12 mouse cellular contexts compared by ENCODE assay signal in the genomic region with DNA sequence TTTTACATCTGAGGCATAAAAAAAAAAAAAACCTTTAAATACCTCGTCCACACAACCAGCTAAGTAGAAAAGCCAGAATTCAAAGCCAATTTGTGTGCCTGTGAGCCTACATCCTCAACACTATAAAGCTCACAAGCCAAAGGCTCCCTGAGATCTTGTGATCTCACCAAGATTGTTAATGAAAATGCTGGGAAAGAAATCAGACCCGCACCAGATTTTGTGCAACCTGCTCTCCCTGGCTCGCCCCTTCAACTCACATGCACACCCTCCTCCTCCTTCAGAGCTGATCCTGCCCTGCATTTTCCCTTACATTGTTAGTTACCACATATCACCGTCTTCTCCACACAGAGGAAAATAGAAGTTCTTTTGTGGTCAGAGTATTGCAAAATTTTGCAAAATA.
"Had no signal": no experiment of that assay in that cellular context is flagged by ENCODE, and none has a peak within 500 bp of the region (broad histone marks: within the 10 kb centered on the region; RNA-seq: fewer than 3 reads in every experiment).

No protein-coding gene starts in this region.

- DNase-seq: kidney, adult 18-20 months; kidney, adult 9 months; kidney, postnatal 14 days; kidney, postnatal 4 days; layer of hippocampus, postnatal 36 days; liver, embryonic 13.5 days; lung, adult 2 months; lung, postnatal 14 days; thymus, adult 2 months; thymus, postnatal 14 days; thymus, postnatal 4 days had no signal

- ATAC-seq: midbrain, embryonic 15.5 days had no signal
